Mouse (Mus musculus) olfactory bulb, adult 2 months (tissue): Measurements from ENCODE around the gene Ube2b. TPM values are rescaled to one million over a fixed set of nuclear protein-coding genes. Genes with fewer than 3 reads are reported as not detected.

Source experiments
- H3K27ac ChIP-seq: fragments of 200-500 bp; 2 replicates; pipeline ENCODE4 v1.5.1; 2012; ENCODE audit warnings: low read depth, low read length; ENCODE audit not compliant: insufficient read depth
- H3K4me1 ChIP-seq: fragments of 200-500 bp; 2 replicates; pipeline ENCODE4 v1.6.1; 2012; ENCODE audit warnings: low read length; ENCODE audit not compliant: control insufficient read depth, insufficient read depth
- H3K4me3 ChIP-seq: fragments of 200-500 bp; 2 replicates; pipeline ENCODE4 v1.5.1; 2012; ENCODE audit warnings: mild to moderate bottlenecking, low read depth, low read length, moderate library complexity; ENCODE audit not compliant: insufficient read depth
- CTCF ChIP-seq: fragments of 200-500 bp; IDR thresholded peaks from 2 replicates; pipeline ENCODE4 v1.5.1; 2012; ENCODE audit warnings: low read depth, mild to moderate bottlenecking, low read length, moderate library complexity; ENCODE audit not compliant: insufficient read depth
- POLR2A ChIP-seq: fragments of 200-500 bp; IDR thresholded peaks from 2 replicates; pipeline ENCODE4 v1.6.1; 2012; ENCODE audit warnings: mild to moderate bottlenecking, low read depth, low read length, moderate library complexity; ENCODE audit not compliant: insufficient read depth
- WGBS: fragments of 180-500 bp; shearing (Covaris S2); methylation state at CpG from one replicate; pipeline ENCODE4 v1.1.7; 2018; 5-methylcytosine and 5-hydroxymethylcytosine counted together
- polyA plus RNA-seq: library from polyadenylated mRNA; stranded (reverse); fragments of >200 nt; gene quantifications from 2 replicates; pipeline ENCODE4 v1.2.4, GENCODE M21; 2012; ENCODE audit warnings: low replicate concordance; ENCODE audit not compliant: missing spikeins, insufficient read depth, insufficient read length

Gene Ube2b
- polyA plus RNA-seq, 1 experiment: not detected

- H3K27ac ChIP-seq: 0 out of 2 replicates have a peak overlapping the region, but pooled peaks have one; percentile 50
- H3K4me3 ChIP-seq: no peak overlapping the region
- 0 out of 2 replicates have a peak, but pooled peaks cover 2% of the 10 kb centered on the region for H3K4me1 ChIP-seq
- WGBS: 52% methylated on average over 5 of the region's 5 CpGs
- TF ChIP-seq CTCF (no peak), POLR2A (no peak)
These were observed 11.0 kb upstream of the Ube2b start for GRCm38 (mm10) chr11:52011541-52011940.

GRCm38 (mm10) chr11:52011011-52011410 lies 10.4 kb upstream of the Ube2b start:
- Histone ChIP-seq H3K27ac (no peak overlapping the region), H3K4me1 (0 out of 2 replicates have a peak, but pooled peaks cover 2% of the 10 kb centered on the region), H3K4me3 (no peak overlapping the region)
- WGBS: 52% methylated on average over 11 of the region's 11 CpGs
- TF ChIP-seq POLR2A (no peak), CTCF (no peak)

GRCm38 (mm10) chr11:52005586-52005985 lies 5.0 kb upstream of the Ube2b start:
- TF ChIP-seq CTCF: no peak
- TF ChIP-seq POLR2A: no peak
- 56% methylated on average over 2 of the region's 2 CpGs for WGBS
- Histone ChIP-seq H3K4me1 (peaks cover 3% of the 10 kb centered on the region; the same call in 1 of the 2 replicates), H3K4me3 (no peak overlapping the region), H3K27ac (no peak overlapping the region)

GRCm38 (mm10) chr11:52003772-52004528 lies 3.4 kb upstream of the Ube2b start, which contains the start of gene Cdkl3:
Cdkl3 (plus strand) TSS chr11:52004221.
- WGBS: under 1% methylated on average over 51 of the region's 51 CpGs
- H3K4me1 ChIP-seq: peaks cover 3% of the 10 kb centered on the region; the same call in 1 of the 2 replicates
- H3K27ac ChIP-seq: peak within 1 kb of the TSS; percentile 90
- H3K4me3 ChIP-seq: peak within 1 kb of the TSS; percentile 97
- TF ChIP-seq CTCF (no peak), POLR2A (peak; percentile 82)

GRCm38 (mm10) chr11:52003505-52003771 lies 2.9 kb upstream of the Ube2b start:
- TF ChIP-seq POLR2A: no peak
- TF ChIP-seq CTCF: no peak
- H3K4me1 ChIP-seq: peaks cover 3% of the 10 kb centered on the region; the same call in 1 of the 2 replicates
- H3K27ac ChIP-seq: peak overlapping the region; percentile 90; the same call in 1 of the 2 replicates
- H3K4me3 ChIP-seq: no peak overlapping the region
- 10% methylated on average over 4 of the region's 4 CpGs for WGBS

GRCm38 (mm10) chr11:52002842-52003504 lies 2.4 kb upstream of the Ube2b start:
- H3K4me1 ChIP-seq: peaks cover 3% of the 10 kb centered on the region; the same call in 1 of the 2 replicates
- H3K4me3 ChIP-seq: no peak overlapping the region
- TF ChIP-seq POLR2A (no peak), CTCF (no peak)
- no peak overlapping the region for H3K27ac ChIP-seq
- 72% methylated on average over 13 of the region's 13 CpGs for WGBS

GRCm38 (mm10) chr11:52001861-52002260 lies 1.3 kb upstream of the Ube2b start:
- Histone ChIP-seq H3K27ac (no peak overlapping the region), H3K4me3 (no peak overlapping the region), H3K4me1 (peaks cover 7% of the 10 kb centered on the region; the same call in 1 of the 2 replicates)
- 93% methylated on average over 8 of the region's 8 CpGs for WGBS
- no peak for TF ChIP-seq CTCF
- TF ChIP-seq POLR2A: no peak

GRCm38 (mm10) chr11:52001341-52001740 lies 779 bp upstream of the Ube2b start:
- Histone ChIP-seq H3K4me1 (peaks cover 7% of the 10 kb centered on the region; the same call in 1 of the 2 replicates), H3K27ac (no peak overlapping the region), H3K4me3 (no peak overlapping the region)
- 39% methylated on average over 10 of the region's 10 CpGs for WGBS
- no peak for TF ChIP-seq POLR2A
- TF ChIP-seq CTCF: no peak

- TF ChIP-seq CTCF (no peak), POLR2A (no peak)
- under 1% methylated on average over 29 of the region's 29 CpGs for WGBS
These were observed 812 bp downstream of the Ube2b start for GRCm38 (mm10) chr11:51999611-52000289.

More at GRCm38 (mm10) chr11:51999611-52000289, 812 bp downstream of the Ube2b start:
- H3K4me1 ChIP-seq: peaks cover 7% of the 10 kb centered on the region; the same call in 1 of the 2 replicates
- H3K27ac ChIP-seq: peak overlapping the region; percentile 100
- H3K4me3 ChIP-seq: peak overlapping the region; percentile 75
